Mouse (Mus musculus): ENCODE data around the gene Gm11213. TPM values are rescaled to one million over a fixed set of nuclear protein-coding genes. Genes with fewer than 3 reads are reported as not detected.

Gene Gm11213
- total and polyA plus RNA-seq, 2 experiments, result not detected

DNA sequence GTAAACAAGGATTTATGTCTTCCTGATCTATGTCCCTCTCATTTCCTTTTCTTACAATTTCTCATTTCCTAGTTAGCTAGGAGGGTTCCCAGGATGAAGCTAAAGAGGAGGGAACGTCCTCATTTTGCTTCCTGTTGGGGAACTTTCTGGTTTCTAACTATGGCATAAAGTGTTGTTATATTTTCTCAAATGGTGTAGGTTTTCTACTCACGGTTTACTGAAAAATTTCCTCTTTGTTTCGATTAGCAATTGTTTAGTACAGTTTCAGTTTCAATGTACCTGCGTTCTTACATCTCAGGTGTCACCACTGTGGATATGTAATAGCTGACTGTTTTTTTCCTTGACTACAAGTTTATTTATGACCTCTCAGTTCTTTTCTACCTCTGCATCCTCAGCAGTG, 14.5 kb downstream of the Gm11213 start:
- Histone ChIP-seq H3K4me3 (ENCODE audit: insufficient read depth, low read depth, low read length) (no peak overlapping the region), H3K27me3 (ENCODE audit: control insufficient read depth, insufficient read depth, low read length) (no peaks in the 10 kb centered on the region), H3K4me1 (ENCODE audit: control insufficient read depth, insufficient read depth, low read length) (peaks cover 8% of the 10 kb centered on the region), H3K79me2 (ENCODE audit: control insufficient read depth, insufficient read depth, low read length) (no peaks in the 10 kb centered on the region), H3K27ac (replicated peaks; ENCODE audit: insufficient read depth, low read depth, low read length) (no peak overlapping the region), H3K9ac (ENCODE audit: low read depth, low read length) (no peak overlapping the region), H3K36me3 (ENCODE audit: control insufficient read depth, insufficient read depth, low read length) (no peaks in the 10 kb centered on the region)
- WGBS, result 70% methylated on average over 4 of the region's 4 CpGs
- TF ChIP-seq POLR2A (IDR thresholded peaks at IDR 0.05; ENCODE audit: extremely low read depth, insufficient read depth, low read length) (no peak), CTCF (IDR thresholded peaks at IDR 0.05; ENCODE audit: low read depth, low read length) (no peak)
- DNase-seq (ENCODE audit: extremely low read depth, low read depth, low spot score), result no peak

DNA sequence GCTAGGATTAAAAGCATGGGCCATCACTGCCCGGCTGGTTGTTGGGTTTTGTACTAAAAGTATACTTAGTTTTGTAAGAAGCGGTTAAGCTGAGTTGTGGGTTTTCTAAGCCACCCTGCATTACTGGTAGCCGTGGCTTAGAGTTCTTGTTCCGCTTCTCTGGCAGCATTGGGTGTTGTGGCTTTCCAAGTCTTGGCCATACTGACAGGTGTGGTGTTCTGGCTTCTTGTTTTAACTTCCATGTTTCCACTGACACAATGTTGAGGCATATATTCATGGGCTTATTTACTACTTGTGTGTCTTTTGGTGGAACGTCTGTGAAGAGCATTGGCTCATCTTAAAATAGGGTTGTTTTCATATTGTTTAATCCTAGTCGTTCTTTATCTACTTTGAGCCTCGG, 15.1 kb downstream of the Gm11213 start:
- whole genome bisulfite sequencing, result 77% methylated on average over 7 of the region's 7 CpGs
- TF ChIP-seq POLR2A (IDR thresholded peaks at IDR 0.05; ENCODE audit: extremely low read depth, insufficient read depth, low read length) (no peak), CTCF (IDR thresholded peaks at IDR 0.05; ENCODE audit: low read depth, low read length) (no peak)
- no peak overlapping the region for H3K27ac ChIP-seq (replicated peaks; ENCODE audit: insufficient read depth, low read depth, low read length)
- no peaks in the 10 kb centered on the region for H3K27me3 ChIP-seq (ENCODE audit: control insufficient read depth, insufficient read depth, low read length)
- no peaks in the 10 kb centered on the region for H3K79me2 ChIP-seq (ENCODE audit: control insufficient read depth, insufficient read depth, low read length)
- no peak overlapping the region for H3K4me3 ChIP-seq (ENCODE audit: insufficient read depth, low read depth, low read length)
- DNase-seq (ENCODE audit: extremely low read depth, low read depth, low spot score), result no peak
- H3K9ac ChIP-seq (ENCODE audit: low read depth, low read length), result no peak overlapping the region
- H3K4me1 ChIP-seq (ENCODE audit: control insufficient read depth, insufficient read depth, low read length), result peaks cover 3% of the 10 kb centered on the region; the same call in 1 of the 2 replicates
- H3K36me3 ChIP-seq (ENCODE audit: control insufficient read depth, insufficient read depth, low read length), result no peaks in the 10 kb centered on the region

DNA sequence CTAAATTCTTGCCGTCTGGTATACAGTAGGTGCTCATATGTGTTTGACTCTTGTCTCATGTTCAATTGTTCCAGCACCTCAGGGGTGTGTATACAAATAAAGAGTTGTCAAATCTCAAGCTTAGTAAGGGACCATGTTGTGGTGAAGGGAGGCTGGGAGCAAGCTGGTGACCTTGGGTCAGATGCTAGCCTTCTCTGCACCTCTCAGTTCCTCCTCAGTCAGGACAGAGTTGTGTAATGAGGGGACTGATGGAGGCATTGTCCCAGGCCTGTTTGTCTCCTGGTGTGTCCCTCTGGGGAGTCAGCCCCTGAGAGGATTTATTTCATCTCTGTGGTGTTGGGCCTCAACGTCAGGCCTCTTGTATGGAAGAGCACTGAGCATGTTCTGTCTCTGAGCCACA, 18.8 kb downstream of the Gm11213 start:
- Histone ChIP-seq H3K27ac (replicated peaks; ENCODE audit: insufficient read depth, low read depth, low read length) (no peak overlapping the region), H3K9ac (ENCODE audit: low read depth, low read length) (no peak overlapping the region), H3K27me3 (ENCODE audit: control insufficient read depth, insufficient read depth, low read length) (no peaks in the 10 kb centered on the region), H3K4me3 (ENCODE audit: insufficient read depth, low read depth, low read length) (no peak overlapping the region), H3K79me2 (ENCODE audit: control insufficient read depth, insufficient read depth, low read length) (no peaks in the 10 kb centered on the region), H3K4me1 (ENCODE audit: control insufficient read depth, insufficient read depth, low read length) (no peaks in the 10 kb centered on the region), H3K36me3 (ENCODE audit: control insufficient read depth, insufficient read depth, low read length) (no peaks in the 10 kb centered on the region; the same call in 1 of the 2 replicates)
- TF ChIP-seq POLR2A (IDR thresholded peaks at IDR 0.05; ENCODE audit: extremely low read depth, insufficient read depth, low read length) (no peak), CTCF (IDR thresholded peaks at IDR 0.05; ENCODE audit: low read depth, low read length) (no peak)
- WGBS, result 77% methylated on average over 2 of the region's 2 CpGs
- peak; percentile 20 for DNase-seq (ENCODE audit: extremely low read depth, low read depth, low spot score)

DNA sequence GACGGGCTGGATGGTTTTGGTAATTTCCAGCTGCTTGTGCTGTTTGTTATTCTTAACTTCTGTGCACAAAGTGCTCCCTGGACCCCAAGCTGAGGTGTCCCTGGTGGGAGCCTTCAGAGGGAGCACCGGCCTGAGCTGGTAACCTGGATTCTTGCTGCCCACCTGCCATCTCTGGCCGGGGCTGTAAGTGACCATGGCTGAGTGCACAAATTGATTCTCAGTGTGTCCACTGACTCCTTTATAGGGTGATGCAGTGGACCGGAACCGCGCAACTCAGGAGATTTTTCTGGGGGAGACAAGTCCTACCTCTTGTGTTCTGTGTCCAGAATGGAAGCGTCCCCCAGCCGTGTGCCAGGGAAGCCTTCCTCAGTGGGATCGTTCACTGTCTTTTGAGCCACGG, 19.8 kb downstream of the Gm11213 start:
- DNase-seq (ENCODE audit: extremely low read depth, low read depth, low spot score), result no peak
- H3K4me1 ChIP-seq (ENCODE audit: control insufficient read depth, insufficient read depth, low read length), result no peaks in the 10 kb centered on the region
- H3K4me3 ChIP-seq (ENCODE audit: insufficient read depth, low read depth, low read length), result no peak overlapping the region
- H3K27me3 ChIP-seq (ENCODE audit: control insufficient read depth, insufficient read depth, low read length), result no peaks in the 10 kb centered on the region
- no peak overlapping the region for H3K27ac ChIP-seq (replicated peaks; ENCODE audit: insufficient read depth, low read depth, low read length)
- no peak for TF ChIP-seq CTCF (IDR thresholded peaks at IDR 0.05; ENCODE audit: low read depth, low read length)
- TF ChIP-seq POLR2A (IDR thresholded peaks at IDR 0.05; ENCODE audit: extremely low read depth, insufficient read depth, low read length), result no peak
- no peak overlapping the region for H3K9ac ChIP-seq (ENCODE audit: low read depth, low read length)
- no peaks in the 10 kb centered on the region for H3K79me2 ChIP-seq (ENCODE audit: control insufficient read depth, insufficient read depth, low read length)
- WGBS, result 93% methylated on average over 10 of the region's 10 CpGs
- H3K36me3 ChIP-seq (ENCODE audit: control insufficient read depth, insufficient read depth, low read length), result no peaks in the 10 kb centered on the region; the same call in 1 of the 2 replicates

DNA sequence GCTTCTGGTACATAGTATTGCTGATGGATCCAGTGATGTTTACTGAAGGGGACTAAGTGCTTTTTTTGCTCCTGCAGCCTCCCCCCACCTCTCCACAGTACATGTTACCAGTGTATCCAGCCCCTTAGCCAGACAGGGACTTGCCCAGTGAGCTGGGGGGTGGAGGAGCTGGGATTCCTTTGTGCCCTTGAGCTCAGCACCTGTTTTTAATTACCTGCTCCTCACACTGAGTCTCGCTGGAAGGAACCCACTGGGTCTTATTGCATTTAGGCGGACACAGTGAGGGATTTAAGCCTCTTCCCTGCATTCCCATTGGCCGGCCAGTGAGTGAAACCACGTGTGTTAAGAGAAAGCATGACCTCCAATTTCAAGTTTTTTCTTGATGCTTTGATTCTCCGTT, 22.5 kb downstream of the Gm11213 start:
- Histone ChIP-seq H3K27me3 (ENCODE audit: control insufficient read depth, insufficient read depth, low read length) (no peaks in the 10 kb centered on the region), H3K9ac (ENCODE audit: low read depth, low read length) (no peak overlapping the region), H3K79me2 (ENCODE audit: control insufficient read depth, insufficient read depth, low read length) (no peaks in the 10 kb centered on the region), H3K4me3 (ENCODE audit: insufficient read depth, low read depth, low read length) (no peak overlapping the region), H3K36me3 (ENCODE audit: control insufficient read depth, insufficient read depth, low read length) (no peaks in the 10 kb centered on the region; the same call in 1 of the 2 replicates), H3K4me1 (ENCODE audit: control insufficient read depth, insufficient read depth, low read length) (no peaks in the 10 kb centered on the region), H3K27ac (replicated peaks; ENCODE audit: insufficient read depth, low read depth, low read length) (no peak overlapping the region)
- TF ChIP-seq CTCF (IDR thresholded peaks at IDR 0.05; ENCODE audit: low read depth, low read length) (no peak), POLR2A (IDR thresholded peaks at IDR 0.05; ENCODE audit: extremely low read depth, insufficient read depth, low read length) (no peak)
- DNase-seq (ENCODE audit: extremely low read depth, low read depth, low spot score), result no peak
- whole genome bisulfite sequencing, result 92% methylated on average over 5 of the region's 5 CpGs

DNA sequence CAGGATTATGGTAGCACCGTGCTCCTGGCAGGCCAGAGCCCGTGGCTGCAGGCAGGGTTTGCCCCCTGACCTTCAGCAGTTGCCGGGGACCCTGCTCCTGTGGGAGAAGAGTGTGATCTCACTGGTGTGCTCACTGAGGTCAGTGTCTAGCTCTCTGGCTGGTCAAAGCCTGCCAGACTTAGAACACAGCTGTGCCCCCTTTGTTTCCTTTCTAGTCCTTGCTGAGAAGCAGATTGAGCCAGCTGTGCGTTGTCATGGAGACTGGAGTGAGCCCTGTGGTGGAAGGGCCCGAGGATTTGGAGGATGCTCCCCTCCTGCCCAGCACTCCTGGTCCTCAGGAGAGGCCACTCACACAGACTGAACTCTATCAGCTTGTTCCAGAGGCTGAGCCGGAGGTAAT, 25.0 kb downstream of the Gm11213 start:
- Histone ChIP-seq H3K79me2 (ENCODE audit: control insufficient read depth, insufficient read depth, low read length) (no peaks in the 10 kb centered on the region), H3K36me3 (ENCODE audit: control insufficient read depth, insufficient read depth, low read length) (no peaks in the 10 kb centered on the region; the same call in 1 of the 2 replicates), H3K4me1 (ENCODE audit: control insufficient read depth, insufficient read depth, low read length) (no peaks in the 10 kb centered on the region), H3K9ac (ENCODE audit: low read depth, low read length) (no peak overlapping the region), H3K27ac (replicated peaks; ENCODE audit: insufficient read depth, low read depth, low read length) (no peak overlapping the region), H3K27me3 (ENCODE audit: control insufficient read depth, insufficient read depth, low read length) (no peaks in the 10 kb centered on the region), H3K4me3 (ENCODE audit: insufficient read depth, low read depth, low read length) (no peak overlapping the region)
- WGBS, result 75% methylated on average over 6 of the region's 6 CpGs
- DNase-seq (ENCODE audit: extremely low read depth, low read depth, low spot score), result no peak
- TF ChIP-seq CTCF (IDR thresholded peaks at IDR 0.05; ENCODE audit: low read depth, low read length), result no peak
- no peak for TF ChIP-seq POLR2A (IDR thresholded peaks at IDR 0.05; ENCODE audit: extremely low read depth, insufficient read depth, low read length)

Measured in liver, adult 2 months (tissue).